Mouse (Mus musculus): ENCODE measurements around the gene Creb3l2.

Gene Creb3l2

DNA sequence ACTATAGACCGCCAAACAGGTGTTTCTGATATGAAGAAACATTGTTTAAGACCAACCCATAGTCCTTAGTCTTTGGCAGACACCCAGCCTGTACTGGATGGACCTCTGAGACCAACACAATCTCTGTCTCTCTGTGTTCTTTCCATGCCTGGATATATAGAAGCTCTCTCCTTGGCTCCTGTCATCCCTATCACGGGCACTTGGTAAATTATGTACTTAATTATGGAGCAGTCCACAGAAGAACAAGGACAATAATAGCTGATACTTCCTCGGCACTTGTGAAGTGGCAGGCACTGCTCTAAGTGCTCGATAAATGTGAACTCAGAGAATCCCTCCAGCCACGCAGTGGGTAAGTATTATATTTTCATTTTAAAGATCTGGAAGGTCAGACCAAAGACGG is 72.2 kb downstream of the Creb3l2 start:
- no peak for DNase-seq

DNA sequence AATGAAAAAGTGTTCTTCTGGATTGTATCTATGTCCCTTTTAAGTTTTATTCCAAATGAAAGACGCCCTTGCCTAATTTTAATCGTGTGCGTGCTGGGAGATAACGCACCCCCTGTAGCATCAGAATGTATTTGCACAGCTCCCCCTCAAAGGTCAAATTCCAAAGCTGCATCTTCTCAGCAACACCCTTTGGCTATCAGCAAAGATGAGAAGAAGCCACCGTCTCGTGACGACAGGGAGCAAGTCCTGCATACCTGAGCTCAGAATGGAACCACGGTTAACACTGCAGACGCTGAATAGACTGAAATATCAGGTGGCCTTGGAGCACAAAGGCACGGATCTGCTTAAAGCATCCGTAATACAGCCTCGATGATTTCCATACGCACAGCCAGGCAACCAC is 73.7 kb downstream of the Creb3l2 start:
- no peak for DNase-seq

DNA sequence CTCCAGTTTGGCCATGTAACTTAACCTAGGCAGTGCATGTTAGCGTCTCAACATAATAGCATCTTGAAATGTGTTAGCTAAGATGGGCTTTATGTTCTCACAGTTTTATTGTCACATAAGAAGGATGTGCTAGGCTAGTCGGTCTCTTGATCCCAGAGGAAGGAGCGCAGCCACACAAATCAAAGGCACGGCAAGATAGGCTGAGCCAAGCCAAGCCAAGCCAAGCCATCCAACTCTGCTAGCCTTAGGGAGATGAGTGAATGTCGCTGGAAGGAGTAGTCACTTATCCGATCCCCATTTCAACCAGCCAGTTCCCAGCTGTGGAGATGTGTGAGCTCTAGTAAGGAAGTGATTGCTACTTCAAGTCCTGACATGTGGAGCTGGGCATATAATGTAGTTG is 75.0 kb downstream of the Creb3l2 start:
- DNase-seq: no peak

DNA sequence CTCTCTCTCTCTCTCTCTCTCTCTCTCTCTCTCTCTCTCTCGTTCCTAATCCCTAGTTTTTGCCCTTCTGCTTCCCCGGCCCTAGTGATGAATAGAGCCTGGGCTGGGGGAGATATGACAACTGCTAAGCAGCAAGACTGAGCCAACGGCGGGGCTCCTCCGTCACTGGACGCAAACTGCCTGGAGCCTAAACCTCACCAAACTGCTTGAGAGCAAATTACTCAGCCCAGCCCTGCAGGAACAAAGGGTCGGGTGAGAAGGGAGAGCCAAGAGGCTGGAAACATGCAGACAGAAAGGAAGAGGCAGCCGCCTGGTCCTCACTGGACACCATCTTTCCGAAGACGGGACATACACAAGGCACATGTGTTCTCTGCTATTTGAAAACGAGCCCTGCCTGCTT is 76.8 kb downstream of the Creb3l2 start:
- peak; percentile 35 for DNase-seq

DNA sequence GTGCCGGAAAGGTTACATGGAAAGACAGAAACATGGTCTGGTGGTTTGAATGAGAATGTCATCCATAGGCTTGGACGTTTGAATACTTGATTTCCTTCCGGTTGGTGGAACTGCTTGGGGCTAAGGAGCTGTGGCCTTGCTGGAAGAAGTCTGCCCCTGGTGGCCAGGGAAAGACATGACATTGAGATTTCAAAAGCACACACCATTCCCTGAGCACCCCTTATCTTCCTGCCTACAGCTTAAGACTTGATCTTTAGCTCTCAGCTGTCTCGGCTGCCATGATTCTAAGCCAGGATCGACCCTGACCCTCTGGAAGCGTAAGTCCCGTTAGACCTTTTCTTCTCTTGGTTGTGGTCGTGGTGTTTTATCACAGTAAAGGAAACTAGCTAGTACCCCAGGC is 77.6 kb downstream of the Creb3l2 start:
- DNase-seq: no peak

DNA sequence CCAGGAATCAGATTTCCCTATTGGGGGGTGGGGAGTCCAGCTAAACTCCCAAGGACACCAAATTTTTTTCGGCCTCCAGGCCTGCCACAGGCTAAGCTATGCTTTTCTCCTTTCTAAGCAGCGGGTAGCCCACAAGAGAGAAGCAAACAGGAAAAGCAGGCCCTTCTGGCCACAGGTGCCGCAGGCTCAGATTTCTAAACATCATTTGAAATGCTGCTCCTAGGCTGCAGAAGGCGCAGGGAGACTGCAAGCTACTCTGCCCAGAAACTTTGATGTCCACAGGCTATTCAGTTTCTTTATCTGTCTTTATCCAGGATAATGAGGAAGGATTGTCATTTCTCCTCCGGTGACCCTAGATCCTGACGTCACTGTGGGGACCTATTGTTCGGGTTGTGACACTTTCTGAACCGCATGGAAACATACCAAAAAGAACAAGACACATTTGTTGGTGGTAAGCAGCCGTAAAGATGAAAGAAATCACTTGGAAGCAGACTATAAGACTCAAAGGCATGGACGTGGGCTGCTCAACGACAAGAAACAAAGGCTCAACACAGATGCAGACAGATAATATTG is 81.0 kb downstream of the Creb3l2 start:
- DNase-seq: peak; percentile 43

DNA sequence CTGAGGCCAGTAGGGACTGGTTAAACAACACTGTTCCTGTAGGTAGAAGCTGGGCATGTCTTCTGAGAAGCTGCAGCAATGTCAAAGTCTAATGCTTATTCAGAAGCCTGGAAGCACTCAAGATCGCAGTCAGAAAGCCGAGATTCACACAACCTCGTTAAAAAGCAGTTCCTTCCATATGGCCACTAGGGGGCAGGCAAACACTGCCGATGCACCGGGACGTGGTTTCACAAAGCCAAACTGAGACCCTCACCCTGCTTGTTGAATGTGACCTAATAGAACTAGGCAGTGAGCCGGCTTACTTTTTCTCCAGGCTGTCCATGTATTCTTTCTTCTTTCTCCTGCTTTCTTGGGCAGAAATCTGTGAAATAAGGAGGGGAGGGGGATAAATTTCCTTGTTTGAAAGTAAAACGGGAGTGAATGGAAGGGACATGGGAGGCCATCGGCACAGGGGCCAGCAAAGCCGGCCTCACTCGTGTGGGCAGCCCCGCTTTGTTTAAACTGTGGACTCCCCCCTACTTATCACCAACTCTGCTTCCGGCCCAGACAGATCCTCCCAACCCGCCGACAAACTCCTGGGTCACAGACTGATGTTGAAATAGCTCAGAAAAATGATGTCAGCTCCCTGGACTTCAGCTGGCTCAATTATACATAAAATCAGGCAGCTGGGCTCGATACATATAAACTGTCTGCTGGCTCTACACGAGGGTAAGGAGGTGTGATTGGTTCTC is 87.3 kb downstream of the Creb3l2 start:
- DNase-seq: peak; percentile 92

DNA sequence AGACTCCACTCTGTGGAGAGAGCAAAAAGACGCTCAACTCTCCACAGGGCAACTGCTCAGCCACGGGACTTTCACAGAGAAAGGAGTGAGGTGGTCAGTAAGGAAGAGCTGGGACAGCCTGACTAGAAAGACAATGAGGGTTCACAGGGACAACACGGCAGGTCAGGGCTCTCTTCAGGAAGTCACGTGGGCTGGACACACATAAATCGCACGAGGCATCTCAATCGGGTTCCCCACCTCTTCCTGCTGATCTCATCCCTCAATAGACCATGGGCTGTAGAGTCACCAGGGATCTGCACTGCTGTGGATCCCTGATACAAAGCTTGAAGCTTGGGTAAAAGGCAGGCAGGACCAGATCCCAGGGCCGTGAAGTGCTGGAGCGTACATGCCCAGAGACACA is 88.3 kb downstream of the Creb3l2 start:
- DNase-seq: no peak

DNA sequence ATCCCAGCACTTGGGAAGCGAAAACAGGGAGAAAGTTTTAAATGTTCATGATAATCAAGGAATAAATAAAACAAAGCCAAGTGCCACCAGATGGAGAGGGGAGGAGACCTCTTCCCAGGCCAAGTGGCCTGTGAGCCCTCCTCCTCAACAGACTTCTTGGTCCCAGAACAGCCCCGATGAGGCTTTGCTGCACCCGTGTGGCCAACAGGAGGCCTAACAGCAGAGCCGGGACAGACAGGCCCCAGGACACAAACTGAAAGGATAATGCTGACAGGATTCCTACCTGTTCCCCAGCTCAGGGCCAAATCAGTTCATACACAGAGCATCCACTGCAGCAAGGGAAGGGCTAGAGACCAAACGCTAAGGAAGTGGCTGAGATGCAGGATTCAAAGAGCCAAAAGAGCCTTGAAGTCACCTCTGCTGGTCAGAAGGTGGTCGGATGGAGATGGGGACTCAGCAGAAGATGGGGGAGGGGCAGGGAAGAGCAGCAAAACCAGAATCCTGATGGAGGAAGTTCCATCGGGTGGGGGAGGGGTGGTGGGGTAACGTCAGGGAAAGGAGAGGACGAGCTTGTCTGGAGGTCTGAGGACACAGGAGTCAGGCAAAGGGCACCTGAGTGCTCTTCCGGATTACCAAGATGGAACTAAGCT is 90.1 kb downstream of the Creb3l2 start:
- DNase-seq: peak; percentile 84

DNA sequence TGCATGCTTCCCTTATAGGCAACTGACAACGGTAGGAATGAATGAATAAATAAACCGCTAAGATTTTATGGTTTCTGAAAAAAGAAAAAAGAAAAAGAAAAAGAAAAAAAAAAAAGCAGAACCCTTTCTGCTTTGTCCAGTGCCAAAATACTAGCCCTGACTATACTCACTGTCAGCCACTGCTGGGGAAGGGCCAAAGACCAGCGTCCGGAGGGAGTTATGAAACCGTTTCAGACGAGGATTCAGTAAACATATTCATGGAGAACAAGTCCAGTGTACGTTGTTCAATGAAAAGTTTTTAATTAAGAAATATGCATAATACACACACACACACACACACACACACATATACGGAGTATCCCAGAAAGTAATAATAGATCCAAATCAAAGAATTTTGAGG is 91.6 kb downstream of the Creb3l2 start:
- no peak for DNase-seq

DNA sequence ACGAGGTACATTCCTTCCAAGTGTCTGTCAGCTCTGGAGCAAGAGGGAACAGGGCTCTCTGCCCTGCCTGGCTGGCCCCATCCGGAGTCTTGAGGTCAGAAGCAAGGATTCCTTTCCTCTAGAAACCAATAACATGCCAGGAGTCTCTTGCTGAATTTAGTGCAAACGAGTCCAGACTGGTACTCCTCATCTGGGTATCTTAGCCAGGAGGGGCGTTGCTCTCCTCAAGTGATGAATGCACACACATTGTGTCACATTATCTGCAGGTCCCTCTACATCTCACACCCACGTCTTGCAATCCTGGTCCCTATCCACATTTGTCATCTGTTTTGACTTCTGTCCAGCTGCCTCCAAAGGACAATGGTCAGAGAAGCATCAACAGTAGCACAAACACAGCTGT is 94.3 kb downstream of the Creb3l2 start:
- DNase-seq: no peak

DNA sequence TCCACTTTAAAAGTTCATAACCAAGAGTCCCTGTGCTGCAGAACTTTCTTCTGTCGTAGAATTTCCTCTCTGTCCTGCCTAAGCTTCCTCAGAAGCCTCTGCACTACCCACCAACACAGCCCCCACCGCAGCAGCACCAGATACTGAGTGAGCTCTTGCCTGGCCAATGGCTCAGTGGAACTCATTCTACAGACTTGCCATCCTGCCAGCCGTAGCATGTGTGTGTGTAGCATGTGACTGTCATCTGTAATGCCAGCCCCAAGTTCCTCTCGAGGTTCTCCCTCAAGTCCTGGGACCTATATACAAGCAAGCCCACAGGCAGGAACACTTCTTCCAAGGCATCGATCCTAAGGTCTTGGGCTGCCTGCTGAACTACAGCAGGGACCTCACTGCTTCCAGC is 103.9 kb downstream of the Creb3l2 start:
- no peak for DNase-seq

DNA sequence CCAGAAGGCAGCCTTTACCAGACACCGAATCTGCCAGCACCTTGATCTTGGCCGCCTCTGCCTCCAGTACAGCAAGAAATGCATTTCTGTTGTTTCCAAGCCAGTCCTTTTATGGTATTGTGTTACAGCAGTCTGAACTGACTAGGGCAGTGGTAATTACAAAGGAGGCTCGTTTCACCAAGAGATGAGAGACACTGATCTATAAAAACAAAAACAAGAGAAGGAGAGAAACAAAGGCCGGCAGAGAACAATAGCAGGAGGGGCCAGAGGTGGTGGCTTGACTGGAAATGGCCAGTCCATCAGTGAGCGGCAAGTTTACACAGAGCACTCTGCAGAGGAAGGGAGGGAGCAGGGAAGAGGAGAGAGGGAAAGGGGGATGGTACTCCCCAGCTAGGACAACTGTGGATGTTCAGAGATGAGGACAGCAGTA is 105.1 kb downstream of the Creb3l2 start:
- DNase-seq: no peak

DNA sequence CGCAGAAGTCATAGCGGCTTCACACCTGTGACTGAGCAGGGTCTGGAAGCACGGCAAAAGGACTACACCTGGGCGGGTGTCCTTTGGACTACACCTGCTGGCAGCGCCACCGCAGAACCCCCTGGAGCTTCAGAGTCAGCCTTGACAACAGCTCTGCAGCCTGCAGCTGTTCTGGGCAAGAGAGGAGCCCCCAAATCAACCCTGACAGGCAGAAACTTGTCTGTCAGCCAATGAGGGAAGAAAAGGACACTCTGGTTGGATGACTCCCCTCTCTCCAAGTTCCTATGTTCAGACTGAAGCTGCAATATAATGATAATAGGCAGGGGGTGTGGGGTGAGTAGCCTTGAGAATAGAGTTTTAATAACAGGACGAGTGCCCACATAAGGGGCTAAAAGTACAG is 105.6 kb downstream of the Creb3l2 start:
- no peak for DNase-seq

DNA sequence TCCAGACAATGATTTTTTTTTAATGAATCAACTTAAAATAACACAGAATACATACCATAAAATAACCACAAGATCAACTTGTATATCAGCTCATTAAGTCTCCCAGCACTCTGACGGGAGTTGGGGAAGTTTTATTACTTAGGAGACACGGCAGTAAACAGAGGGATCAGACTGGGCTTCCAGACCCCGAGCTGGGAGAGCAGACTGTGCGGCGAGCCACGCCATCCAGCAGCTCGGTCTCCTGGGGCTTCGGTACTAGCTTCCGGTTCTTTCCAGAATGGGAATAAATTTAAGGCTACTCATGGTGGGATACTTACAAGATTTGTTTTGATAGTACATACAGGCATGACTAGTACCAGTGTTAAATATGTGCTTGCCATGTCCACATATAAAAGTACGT is 109.1 kb downstream of the Creb3l2 start:
- no peak for DNase-seq

DNA sequence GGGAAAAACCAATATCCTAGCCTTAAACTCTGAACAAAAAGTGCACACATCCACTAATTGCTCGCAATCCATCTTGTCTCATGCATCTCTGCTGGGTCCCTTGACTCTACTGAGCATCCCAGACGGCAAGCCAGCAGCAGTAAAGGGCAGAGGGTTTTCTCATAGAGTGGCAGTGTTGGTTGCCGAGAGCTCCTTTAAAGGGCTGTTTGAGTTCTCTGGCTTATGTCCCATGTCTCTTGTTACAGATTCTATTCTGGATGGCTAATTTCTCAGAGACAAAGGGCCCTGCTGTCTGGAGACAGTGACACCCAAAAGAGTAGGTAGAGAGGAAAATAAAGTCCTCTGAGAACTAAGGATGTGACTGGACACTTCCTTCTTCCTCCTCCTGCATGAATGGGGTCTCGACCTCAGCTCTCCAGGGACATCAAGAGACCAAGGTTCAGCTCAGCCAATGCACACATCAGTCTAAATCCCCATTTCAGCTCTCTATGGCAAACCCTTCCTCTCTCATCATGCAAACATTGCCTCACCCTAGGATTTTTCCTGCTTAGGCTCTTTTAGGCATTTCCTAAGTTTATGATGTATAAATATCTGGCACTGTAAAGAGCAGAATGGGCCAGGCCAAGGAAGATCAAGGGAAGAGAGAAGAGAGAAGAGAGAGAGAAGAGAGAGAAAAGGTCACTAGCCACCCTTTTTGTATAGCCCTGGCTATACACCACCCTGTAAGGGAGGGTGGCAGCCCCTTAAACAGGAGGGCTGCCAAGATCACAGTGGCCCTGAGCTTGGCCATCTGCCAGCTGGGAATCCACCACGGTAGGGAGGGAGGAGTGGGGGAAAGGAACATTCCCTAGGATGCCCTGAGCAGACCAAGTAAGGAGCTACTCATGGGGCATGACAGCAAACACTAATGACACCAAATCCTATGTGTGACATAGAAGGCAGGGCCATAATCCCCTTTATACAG is 111.8 kb downstream of the Creb3l2 start:
- DNase-seq: peak; percentile 14

DNA sequence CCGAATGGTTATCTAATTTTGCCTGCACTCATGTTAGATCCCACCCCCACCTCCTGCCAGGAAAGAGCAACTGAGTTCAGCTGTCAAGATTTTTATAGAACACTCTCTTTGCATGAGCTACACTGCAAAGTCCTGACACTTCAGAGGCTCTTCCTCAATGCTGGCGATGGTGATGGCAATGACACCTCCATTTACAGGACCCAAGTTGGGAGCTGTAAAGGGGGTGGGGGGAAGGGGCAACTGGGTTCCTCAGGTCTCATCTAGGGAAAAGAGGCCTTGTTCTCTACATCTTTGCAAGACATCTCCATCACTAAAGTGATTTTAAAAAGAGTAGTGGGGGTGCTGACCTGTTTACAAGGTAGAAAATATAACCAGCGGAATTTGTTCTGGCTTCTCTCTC is 112.6 kb downstream of the Creb3l2 start:
- no peak for DNase-seq

DNA sequence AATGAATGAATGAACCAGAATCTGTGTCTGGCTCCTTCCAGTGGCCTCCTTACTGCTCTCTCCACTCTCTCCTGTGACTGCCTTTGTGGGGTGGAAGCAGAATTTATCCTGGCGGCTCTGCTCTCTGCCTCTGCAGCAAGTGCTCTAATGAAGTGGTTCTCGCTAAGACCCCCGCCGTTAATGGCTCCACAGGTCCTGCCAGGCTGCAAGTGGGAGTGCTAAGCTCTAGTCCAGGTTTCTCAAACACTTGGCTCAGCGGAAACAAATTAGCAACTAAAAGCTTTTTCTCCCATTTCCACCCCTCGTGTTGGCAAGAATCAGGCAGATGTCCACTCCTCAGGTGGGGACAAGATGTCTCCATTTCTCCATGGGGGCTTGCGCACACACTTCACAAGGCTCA is 113.3 kb downstream of the Creb3l2 start:
- DNase-seq: peak; percentile 20

DNA sequence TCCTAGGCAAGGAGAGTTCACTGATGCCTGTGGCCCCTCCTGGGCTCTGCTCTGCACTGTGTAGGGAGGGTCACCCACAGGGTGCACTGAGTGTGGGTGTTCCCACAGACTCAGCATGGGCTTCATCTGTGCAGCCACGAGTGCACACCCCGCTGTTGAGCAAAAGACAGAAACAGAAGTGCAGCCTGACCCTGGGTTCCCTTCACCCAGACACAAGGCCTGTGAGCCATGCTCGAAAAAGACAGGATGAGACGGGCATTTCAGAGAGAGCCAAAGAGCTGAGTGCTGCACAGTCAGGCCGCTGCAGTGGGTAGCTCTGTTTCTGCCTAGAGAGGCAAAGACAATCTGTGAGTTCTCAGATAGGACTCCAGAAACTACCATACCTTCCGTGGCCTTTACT is 114.4 kb downstream of the Creb3l2 start:
- no peak for DNase-seq

DNA sequence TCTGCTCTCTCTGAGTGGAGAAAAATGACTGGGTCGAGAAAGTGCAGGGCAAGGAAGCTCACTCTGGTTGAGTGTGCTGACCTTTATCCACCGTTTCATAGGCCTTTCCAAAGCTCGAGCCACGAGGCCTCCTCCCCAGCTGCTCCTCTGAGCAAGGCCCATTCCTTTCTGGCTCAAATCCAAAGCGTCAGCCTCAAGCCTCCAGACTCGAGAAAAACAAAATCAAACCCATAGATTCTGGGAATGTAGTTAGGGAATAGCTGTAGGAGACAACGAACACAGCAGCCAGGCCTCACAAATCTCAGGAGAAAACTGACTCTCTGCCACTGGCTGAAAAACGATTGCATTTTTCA is 115.4 kb downstream of the Creb3l2 start:
- DNase-seq: no peak

DNA sequence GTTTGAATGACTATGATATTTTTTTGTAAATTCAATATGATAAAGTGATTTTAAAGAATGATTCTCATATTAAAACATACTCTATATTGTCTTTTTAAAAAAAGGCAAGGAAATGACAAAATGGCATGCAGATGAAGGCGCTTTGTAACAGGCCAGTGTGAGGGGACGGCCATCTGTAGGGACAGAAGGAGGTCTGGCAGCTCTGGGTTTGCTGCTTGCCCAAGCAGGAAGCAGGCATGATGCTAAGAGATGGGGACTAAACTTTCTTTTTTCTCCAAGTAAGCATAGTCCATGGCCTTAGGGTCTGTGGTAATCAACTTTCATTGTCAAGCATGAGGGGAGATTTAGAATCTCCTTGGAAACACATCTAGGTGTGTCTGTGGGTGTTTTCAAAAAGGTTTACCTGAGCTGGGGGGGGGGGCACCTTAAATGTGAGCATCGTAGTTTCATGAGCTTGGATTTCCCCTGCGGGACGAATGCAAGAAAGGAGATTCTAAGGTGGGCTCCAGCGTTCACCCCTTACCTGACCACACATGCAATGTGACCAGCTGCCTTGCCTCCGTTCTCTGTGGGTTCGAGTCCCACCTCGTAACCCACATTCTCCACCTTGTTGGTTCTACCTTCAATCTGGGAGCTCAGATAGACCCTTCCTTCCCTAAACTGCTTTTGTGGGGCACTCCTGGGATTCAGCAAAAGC is 115.9 kb downstream of the Creb3l2 start:
- DNase-seq: no peak

DNA sequence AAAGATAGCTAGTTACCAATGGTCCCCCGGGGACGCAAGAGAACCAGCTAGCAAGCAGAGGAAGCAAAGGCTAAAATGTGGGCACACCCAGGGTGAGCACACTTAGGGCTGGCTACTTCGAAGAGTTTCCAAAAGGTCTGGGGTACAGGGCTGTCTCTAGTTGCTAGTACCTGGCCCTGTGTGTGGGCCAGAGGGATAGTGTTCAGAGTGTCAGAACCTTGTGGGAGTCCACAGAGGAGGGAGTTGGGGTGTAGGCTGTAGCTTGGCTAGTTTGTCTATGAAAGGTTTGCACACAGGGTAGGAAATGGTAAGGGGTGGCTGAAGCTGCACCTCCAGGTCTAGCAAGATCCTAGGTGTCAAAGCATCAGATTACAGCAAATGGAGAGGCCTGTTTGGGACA is 116.9 kb downstream of the Creb3l2 start:
- no peak for DNase-seq

DNA sequence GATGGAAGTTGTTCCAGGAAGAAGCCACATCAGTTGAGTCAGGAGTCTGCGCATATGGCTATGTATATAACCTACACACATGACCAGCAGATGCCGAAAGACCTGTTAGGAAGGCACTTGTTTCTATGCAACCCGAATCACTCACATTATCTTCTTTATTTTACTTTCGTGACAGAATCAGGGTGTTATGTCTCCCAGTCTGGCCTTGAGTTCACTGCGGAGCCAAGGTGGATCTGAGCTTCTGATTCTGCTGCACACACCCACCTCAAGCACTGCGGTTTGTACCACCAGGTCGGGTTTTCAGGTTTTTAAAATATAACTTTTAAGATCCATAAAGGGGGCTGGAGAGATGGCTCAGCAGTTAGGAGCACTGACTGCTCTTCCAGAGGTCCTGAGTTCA is 119.3 kb downstream of the Creb3l2 start:
- no peak for DNase-seq

Data from embryo, embryonic 11 days (tissue).